Mouse (Mus musculus): Measurements from ENCODE around the gene Pet117. TPM values are rescaled to one million over a fixed set of nuclear protein-coding genes. Genes with fewer than 3 reads are reported as not detected.

The Pet117 gene
- polyA plus RNA-seq, 1 experiment from 2014 or later = 1.4 TPM

GRCm38 (mm10) chr2:144410603-144411002 is 41.8 kb downstream of the Pet117 start:
- DNase-seq (peak; percentile 6), ATAC-seq (ENCODE audit: insufficient read depth) (no peak)
- no peak for TF ChIP-seq CTCF (IDR thresholded peaks at IDR 0.05; ENCODE audit: low read depth)
- no peaks in the 10 kb centered on the region for H3K27me3 ChIP-seq (ENCODE audit: insufficient read depth, low read length)
- no peak overlapping the region for H3K27ac ChIP-seq (ENCODE audit: low read depth)
- H3K4me2 ChIP-seq = no peak overlapping the region
- no peaks in the 10 kb centered on the region for H3K9me3 ChIP-seq (ENCODE audit: low read depth, low read length)
- H3K9ac ChIP-seq = no peak overlapping the region
- peaks cover 42% of the 10 kb centered on the region for H3K36me3 ChIP-seq (ENCODE audit: insufficient read depth)
- no peaks in the 10 kb centered on the region for H3K4me1 ChIP-seq (ENCODE audit: insufficient read depth)
- WGBS = 70% methylated on average over 3 of the region's 3 CpGs
- H3K4me3 ChIP-seq (ENCODE audit: low read depth, low read length) = no peak overlapping the region

GRCm38 (mm10) chr2:144414646-144415045 is 45.9 kb downstream of the Pet117 start:
- H3K9me3 ChIP-seq (ENCODE audit: low read depth, low read length) = no peaks in the 10 kb centered on the region
- TF ChIP-seq CTCF (IDR thresholded peaks at IDR 0.05; ENCODE audit: low read depth) = no peak
- no peaks in the 10 kb centered on the region for H3K4me1 ChIP-seq (ENCODE audit: insufficient read depth)
- DNase-seq (no peak), ATAC-seq (ENCODE audit: insufficient read depth) (no peak)
- H3K36me3 ChIP-seq (ENCODE audit: insufficient read depth) = peaks cover 8% of the 10 kb centered on the region
- H3K27ac ChIP-seq (ENCODE audit: low read depth) = no peak overlapping the region
- no peak overlapping the region for H3K4me2 ChIP-seq
- 93% methylated on average over 1 of the region's 1 CpGs for WGBS
- H3K4me3 ChIP-seq (ENCODE audit: low read depth, low read length) = no peak overlapping the region
- no peaks in the 10 kb centered on the region for H3K27me3 ChIP-seq (ENCODE audit: insufficient read depth, low read length)
- no peak overlapping the region for H3K9ac ChIP-seq

GRCm38 (mm10) chr2:144416859-144417258 is 48.1 kb downstream of the Pet117 start:
- no peak overlapping the region for H3K27ac ChIP-seq (ENCODE audit: low read depth)

GRCm38 (mm10) chr2:144418062-144418461 is 49.3 kb downstream of the Pet117 start:
- H3K9ac ChIP-seq = no peak overlapping the region
- no peak for DNase-seq
- no peaks in the 10 kb centered on the region for H3K9me3 ChIP-seq (ENCODE audit: low read depth, low read length)
- no peak overlapping the region for H3K27ac ChIP-seq (ENCODE audit: low read depth)
- H3K4me2 ChIP-seq = no peak overlapping the region
- WGBS = 37% methylated on average over 2 of the region's 2 CpGs
- no peak overlapping the region for H3K4me3 ChIP-seq (ENCODE audit: low read depth, low read length)
- no peak for ATAC-seq (ENCODE audit: insufficient read depth)
- no peaks in the 10 kb centered on the region for H3K4me1 ChIP-seq (ENCODE audit: insufficient read depth)
- H3K36me3 ChIP-seq (ENCODE audit: insufficient read depth) = no peaks in the 10 kb centered on the region; the same call in 1 of the 2 replicates
- no peaks in the 10 kb centered on the region for H3K27me3 ChIP-seq (ENCODE audit: insufficient read depth, low read length)
- TF ChIP-seq CTCF (IDR thresholded peaks at IDR 0.05; ENCODE audit: low read depth) = no peak

More at GRCm38 (mm10) chr2:144416859-144417258, 48.1 kb downstream of the Pet117 start:
- no peaks in the 10 kb centered on the region for H3K27me3 ChIP-seq (ENCODE audit: insufficient read depth, low read length)
- peaks cover 1% of the 10 kb centered on the region; the same call in 1 of the 2 replicates for H3K36me3 ChIP-seq (ENCODE audit: insufficient read depth)
- H3K9me3 ChIP-seq (ENCODE audit: low read depth, low read length) = no peaks in the 10 kb centered on the region
- H3K4me2 ChIP-seq = no peak overlapping the region
- 45% methylated on average over 8 of the region's 8 CpGs for WGBS
- TF ChIP-seq CTCF (IDR thresholded peaks at IDR 0.05; ENCODE audit: low read depth) = no peak
- no peak for DNase-seq
- H3K4me3 ChIP-seq (ENCODE audit: low read depth, low read length) = no peak overlapping the region
- no peak for ATAC-seq (ENCODE audit: insufficient read depth)
- no peaks in the 10 kb centered on the region for H3K4me1 ChIP-seq (ENCODE audit: insufficient read depth)
- no peak overlapping the region for H3K9ac ChIP-seq

- WGBS = 61% methylated on average over 10 of the region's 10 CpGs
- peak; percentile 44 for DNase-seq
- no peaks in the 10 kb centered on the region for H3K27me3 ChIP-seq (ENCODE audit: insufficient read depth, low read length)
- H3K4me1 ChIP-seq (ENCODE audit: insufficient read depth) = no peaks in the 10 kb centered on the region
- H3K4me2 ChIP-seq = no peak overlapping the region
- ATAC-seq (ENCODE audit: insufficient read depth) = no peak
- H3K36me3 ChIP-seq (ENCODE audit: insufficient read depth) = no peaks in the 10 kb centered on the region
- H3K9ac ChIP-seq = no peak overlapping the region
- TF ChIP-seq CTCF (IDR thresholded peaks at IDR 0.05; ENCODE audit: low read depth) = no peak
- no peak overlapping the region for H3K27ac ChIP-seq (ENCODE audit: low read depth)
- no peaks in the 10 kb centered on the region for H3K9me3 ChIP-seq (ENCODE audit: low read depth, low read length)
- H3K4me3 ChIP-seq (ENCODE audit: low read depth, low read length) = no peak overlapping the region
Observed at GRCm38 (mm10) chr2:144422094-144422675, 53.4 kb downstream of the Pet117 start.

Other genes with a start within 250 kb of the Pet117 start
- gene Mgme1, start 98.3 kb upstream of the Pet117 start, polyA plus RNA-seq (2014; fragmentation: Nextera tagmentation; extraction: Ambion mirVana) = 21.3 and 22.6 TPM in 2 replicates
- 135 and 139 TPM in 2 replicates for gene Snx5, start 98.1 kb upstream of the Pet117 start, polyA plus RNA-seq (2014; fragmentation: Nextera tagmentation; extraction: Ambion mirVana)
- 3.1 and 3.4 TPM in 2 replicates for gene Ovol2, start 36.9 kb upstream of the Pet117 start, polyA plus RNA-seq (2014; fragmentation: Nextera tagmentation; extraction: Ambion mirVana)
- 40.1 and 43.7 TPM in 2 replicates for gene Kat14, start within 50 bp of the Pet117 start, polyA plus RNA-seq (2014; fragmentation: Nextera tagmentation; extraction: Ambion mirVana)
- gene Dzank1, start 158.4 kb downstream of the Pet117 start, polyA plus RNA-seq (2014; fragmentation: Nextera tagmentation; extraction: Ambion mirVana) = 0.67 and 2.0 TPM in 2 replicates
- gene Polr3f, start 158.7 kb downstream of the Pet117 start, polyA plus RNA-seq (2014; fragmentation: Nextera tagmentation; extraction: Ambion mirVana) = 28.1 and 29.7 TPM in 2 replicates
- 60.4 and 64.1 TPM in 2 replicates for gene Rbbp9, start 181.9 kb downstream of the Pet117 start, polyA plus RNA-seq (2014; fragmentation: Nextera tagmentation; extraction: Ambion mirVana)
- 89.1 and 93.1 TPM in 2 replicates for gene Sec23b, start 187.2 kb downstream of the Pet117 start, polyA plus RNA-seq (2014; fragmentation: Nextera tagmentation; extraction: Ambion mirVana)
- gene Smim26, start 225.1 kb downstream of the Pet117 start, polyA plus RNA-seq (2014; fragmentation: Nextera tagmentation; extraction: Ambion mirVana) = 29.0 and 34.5 TPM in 2 replicates
- gene Dtd1, start 230.9 kb downstream of the Pet117 start, polyA plus RNA-seq (2014; fragmentation: Nextera tagmentation; extraction: Ambion mirVana) = 35.0 and 39.9 TPM in 2 replicates